Mouse (Mus musculus): Measurements from ENCODE around the gene AC131692.1.
A peak's percentile ranks its signal among the peaks of the same experiment; 100 is the strongest.

The AC131692.1 gene

DNA sequence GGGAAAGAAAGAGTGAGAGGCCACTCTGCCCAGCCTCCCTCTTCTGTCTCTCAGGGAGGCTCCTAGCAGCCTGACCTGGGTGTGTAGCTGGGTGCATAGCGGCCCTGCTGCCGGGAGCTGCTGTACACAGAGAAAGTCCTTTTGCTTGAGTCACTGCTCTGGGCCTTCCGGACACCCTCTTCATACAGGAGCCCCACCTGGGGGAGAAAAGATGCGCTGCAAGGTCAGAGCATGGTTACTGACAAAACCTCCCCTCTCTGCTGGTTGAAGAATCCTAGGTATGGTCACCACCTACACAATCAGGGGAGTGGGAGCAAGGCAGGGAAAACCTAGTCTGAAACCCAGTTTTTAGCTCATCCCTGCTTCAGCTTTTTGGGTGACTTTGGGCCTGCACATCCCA lies 25.3 kb upstream of the AC131692.1 start:
- no peak for DNase-seq

- no peak for DNase-seq
Measured at GRCm38 (mm10) chr19:6069851-6070250, 24.4 kb upstream of the AC131692.1 start.

GRCm38 (mm10) chr19:6070571-6071250 lies 23.5 kb upstream of the AC131692.1 start:
- DNase-seq = no peak

DNA sequence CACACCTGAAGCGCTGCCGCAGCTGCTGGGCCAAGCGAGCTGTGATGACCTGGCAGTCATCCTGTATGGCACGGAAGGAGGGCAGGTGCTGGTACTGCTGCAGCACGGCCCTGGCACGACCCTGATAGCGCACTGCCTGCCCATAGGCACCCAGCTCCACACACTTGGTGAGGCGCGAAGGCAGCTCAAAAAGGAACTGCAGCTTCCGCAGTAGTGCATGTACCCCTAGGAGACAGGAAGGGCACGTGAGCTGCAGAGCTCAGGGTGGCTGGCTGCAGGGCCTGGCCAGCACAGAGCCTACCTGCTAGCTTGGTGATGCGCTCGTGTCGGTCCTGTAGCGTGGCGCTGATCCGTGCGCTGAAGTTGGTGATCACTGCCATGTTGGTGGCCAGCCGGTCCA lies 23.0 kb upstream of the AC131692.1 start:
- DNase-seq = no peak

DNA sequence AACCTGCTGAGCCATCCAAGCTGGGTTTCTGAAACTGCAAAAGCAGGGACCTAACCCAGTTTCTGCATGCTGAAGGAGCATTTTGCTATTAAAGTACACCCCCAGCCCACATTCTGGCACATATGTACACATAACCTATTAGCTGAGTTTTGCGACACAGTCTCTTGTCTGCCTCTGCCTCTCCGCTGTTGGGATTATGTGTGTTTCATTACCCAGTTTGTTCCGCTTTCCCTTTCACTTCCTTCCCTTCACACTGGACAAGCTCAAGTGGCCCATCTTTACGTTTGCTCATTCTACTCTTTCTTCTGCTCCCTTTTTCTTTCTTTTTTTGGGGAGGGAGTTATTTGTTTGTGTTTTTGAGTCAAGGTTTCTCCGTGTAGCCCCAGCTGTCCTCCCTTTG lies 20.3 kb upstream of the AC131692.1 start:
- no peak for DNase-seq

GRCm38 (mm10) chr19:6076564-6077393 lies 17.4 kb upstream of the AC131692.1 start, which contains the start of gene Vps51:
Gene Vps51 (minus strand): TSS chr19:6077231.
- peak; percentile 94 for DNase-seq

- DNase-seq = no peak
Measured at GRCm38 (mm10) chr19:6079983-6080480, 14.2 kb upstream of the AC131692.1 start, which contains the start of gene Tmem262. Gene Tmem262 (plus strand): TSS chr19:6080033.

- DNase-seq = no peak
Measured at GRCm38 (mm10) chr19:6082156-6082555, 12.1 kb upstream of the AC131692.1 start, which contains the start of gene Gm28374. Gene Gm28374 (minus strand): TSS chr19:6082256.

DNA sequence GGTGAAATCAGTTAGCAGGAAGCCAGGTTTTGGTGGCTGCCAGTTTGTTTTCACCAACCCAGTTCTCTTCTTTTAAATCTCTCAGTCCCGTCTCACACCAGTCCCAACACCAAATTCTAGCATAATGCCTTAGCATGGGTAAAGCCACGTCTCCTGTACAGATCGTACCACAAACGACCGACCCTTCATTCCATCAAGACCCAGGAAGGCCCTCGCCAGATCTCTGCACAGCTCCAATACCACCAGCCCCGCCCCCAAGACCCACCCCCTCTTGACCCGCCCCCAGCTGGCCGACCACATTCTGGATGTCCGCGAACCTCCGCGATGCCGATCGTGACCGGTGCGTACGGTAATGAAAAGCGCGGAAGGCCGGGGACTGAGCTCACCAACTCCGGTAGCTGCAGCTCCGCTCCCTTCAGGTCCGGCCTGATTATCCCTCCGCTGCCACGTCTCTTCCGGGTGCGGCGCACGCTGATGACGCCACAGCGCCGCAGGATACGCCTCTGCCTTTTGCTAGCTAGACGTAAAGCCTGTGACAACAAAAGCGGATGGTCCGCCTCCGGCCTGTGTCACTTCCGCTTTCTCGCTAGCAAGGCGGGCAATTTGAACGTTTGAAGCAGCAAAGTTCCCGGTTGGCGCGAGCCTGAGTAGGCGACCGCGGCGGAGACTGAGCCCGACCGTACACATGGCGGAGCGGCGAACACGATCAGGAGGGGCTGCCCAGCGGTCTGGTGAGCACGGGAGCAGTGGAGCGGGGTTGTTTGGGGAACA lies 9.6 kb upstream of the AC131692.1 start, which contains the start of the genes Zfpl1 and Cdca5:
Zfpl1 (minus strand) TSS at position 479 of the 771 bp plus-strand sequence.
Cdca5 (plus strand) TSS at position 506 of the 771 bp plus-strand sequence.
- DNase-seq = peak; percentile 97

DNA sequence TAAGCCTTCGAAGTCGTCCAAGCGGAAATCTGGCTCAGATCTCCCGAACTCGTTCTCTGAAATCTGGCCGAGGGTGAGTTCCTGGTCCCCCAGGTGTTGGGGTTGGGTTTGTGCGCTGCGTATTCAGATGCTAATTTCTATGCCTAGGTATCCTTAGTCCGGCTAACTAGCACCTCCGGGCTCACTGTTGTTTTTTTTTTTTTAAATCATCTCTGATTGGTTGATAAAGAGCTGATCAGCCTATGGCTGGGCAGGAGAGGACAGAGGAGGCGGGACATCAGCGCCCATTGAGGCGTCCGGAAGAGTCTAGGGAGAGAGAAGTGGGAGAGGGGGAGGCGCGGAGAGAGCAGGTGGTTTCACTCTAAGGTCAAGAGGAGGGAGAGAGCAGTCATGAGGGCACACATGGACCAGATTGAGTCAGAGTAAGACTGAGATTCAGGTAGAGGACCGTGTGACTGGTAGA lies 8.8 kb upstream of the AC131692.1 start:
- peak; percentile 67 for DNase-seq

- DNase-seq = no peak
Measured at GRCm38 (mm10) chr19:6088841-6089240, 5.4 kb upstream of the AC131692.1 start.

DNA sequence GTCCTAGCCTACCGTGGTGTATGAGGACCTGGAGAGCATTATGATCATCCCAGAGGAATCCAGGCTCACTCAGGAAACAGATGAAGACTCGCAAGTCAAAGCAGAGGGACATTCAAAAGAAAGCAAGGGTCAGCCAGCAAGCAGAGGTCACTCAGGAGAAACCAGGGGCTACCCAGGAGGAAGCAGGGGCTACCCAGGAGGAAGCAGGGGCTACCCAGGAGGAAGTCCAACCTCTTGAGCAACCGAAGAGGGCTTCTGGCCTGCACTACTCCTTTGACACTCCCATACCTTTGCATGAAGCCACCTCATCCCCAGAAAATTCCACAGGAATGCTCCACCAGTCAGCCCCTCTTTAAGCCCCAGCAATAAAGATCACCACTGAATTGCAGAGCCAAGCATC lies 3.6 kb downstream of the AC131692.1 start:
- no peak for DNase-seq

- DNase-seq = no peak
Measured at GRCm38 (mm10) chr19:6101186-6101585, 7.0 kb downstream of the AC131692.1 start.

GRCm38 (mm10) chr19:6102169-6102853 lies 8.1 kb downstream of the AC131692.1 start:
- DNase-seq = no peak

DNA sequence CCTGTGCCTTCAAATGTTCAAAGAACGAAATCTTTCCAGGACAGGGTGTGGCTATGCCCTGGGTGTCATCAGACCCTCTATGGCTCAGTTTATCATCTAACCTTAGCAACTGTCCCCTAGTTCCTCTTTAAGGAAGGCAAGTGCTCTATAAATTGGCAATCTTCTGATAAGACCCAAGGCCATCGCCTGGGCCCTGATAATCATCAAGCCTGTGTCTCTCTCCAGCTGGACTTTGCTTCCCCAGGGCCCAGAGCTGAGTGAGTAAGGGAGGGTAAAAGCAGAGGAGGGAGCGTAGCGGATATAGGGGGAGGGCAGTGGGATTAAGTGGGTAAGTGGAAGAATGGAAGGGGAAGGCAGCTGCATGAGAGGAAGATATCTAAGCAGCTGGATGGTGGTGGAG lies 10.3 kb downstream of the AC131692.1 start:
- no peak for DNase-seq

DNA sequence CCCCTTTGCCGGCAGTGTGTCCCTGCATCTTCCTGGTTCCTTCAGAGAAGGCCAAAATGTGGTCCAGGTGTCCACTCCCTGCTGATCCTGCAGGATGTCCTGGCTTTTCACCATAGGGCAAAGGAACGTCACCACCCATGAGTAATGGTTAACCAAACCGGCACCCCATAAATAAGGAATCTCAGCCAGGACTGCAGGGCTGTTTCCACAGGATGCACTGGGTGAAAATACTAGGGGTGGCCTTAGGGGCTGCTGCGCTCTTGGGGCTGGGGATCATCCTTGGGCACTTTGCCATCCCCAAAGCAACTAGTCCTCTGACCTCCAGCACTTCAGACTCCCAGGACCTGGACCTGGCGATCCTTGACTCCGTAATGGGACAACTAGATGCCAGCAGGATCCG lies 11.4 kb downstream of the AC131692.1 start, which contains the start of gene Naaladl1:
Naaladl1 (plus strand) TSS at position 197 of the 400 bp plus-strand sequence.
- no peak for DNase-seq

GRCm38 (mm10) chr19:6113116-6113515 lies 18.9 kb downstream of the AC131692.1 start:
- no peak for DNase-seq

GRCm38 (mm10) chr19:6116113-6116850 lies 22.1 kb downstream of the AC131692.1 start:
- DNase-seq = no peak

DNA sequence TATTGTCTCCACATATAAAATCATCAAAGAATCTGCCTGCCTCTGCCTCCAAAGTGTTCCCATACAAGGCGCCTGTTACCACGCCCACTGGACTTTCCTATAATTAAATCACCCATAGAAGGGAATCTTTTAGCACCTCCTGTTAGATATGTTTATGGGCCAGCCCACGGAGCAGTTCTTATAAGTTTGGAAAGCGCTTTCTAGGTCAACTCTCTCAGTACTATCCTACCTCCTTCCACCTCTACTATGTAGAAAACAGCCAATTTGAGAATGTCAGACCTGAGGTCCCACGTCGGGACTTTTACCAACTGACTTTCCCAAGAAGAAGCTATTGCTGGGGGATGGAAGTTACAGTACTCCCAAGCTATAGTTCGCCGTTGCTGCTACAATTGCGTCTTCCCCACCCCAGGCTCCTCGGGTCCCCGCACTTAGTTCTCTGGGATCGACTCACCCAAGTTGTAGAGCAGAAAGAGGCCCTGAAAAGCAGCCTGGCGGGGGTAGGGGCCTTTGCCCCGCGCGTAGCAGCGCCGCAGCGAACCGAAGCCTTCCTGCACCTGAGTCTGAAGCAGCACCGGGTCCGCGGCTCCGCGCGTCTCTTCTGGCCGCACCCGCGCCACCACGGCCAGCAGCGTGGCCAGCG lies 23.2 kb downstream of the AC131692.1 start:
- no peak for DNase-seq

- DNase-seq = peak; percentile 96
Measured at GRCm38 (mm10) chr19:6117986-6118676, 23.9 kb downstream of the AC131692.1 start, which contains the start of gene Sac3d1. Gene Sac3d1 (minus strand): TSS chr19:6118650.

Data from lung, postnatal 10 days (tissue).